Mouse (Mus musculus) urinary bladder, adult 18-20 months (tissue): ENCODE results near the gene Abhd10.

Source experiments
- DNase-seq, 2 experiments: peaks; one replicate each; pipeline ENCODE4 v3.0.0; 2022; ENCODE audit warnings: low spot score in 2 of 2, mixed read lengths in 2 of 2

Gene Abhd10

DNA sequence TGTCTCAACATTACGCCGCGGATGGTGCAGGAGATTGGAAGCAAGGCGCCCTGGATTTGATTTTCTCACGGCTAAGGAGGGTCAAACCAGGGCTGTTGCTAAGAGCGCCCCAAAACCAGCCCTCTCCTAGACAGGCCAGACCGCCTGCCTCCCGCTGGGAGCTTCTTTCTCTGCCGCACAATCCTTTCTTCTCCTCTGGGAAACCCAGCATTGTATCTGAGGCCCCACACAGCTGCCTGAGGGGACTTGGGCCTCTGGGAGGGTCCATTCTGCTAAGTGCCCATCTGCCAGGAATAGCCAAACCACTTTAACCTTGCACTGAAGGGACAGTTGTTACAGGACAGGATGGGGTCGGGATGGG, 18.0 kb downstream of the Abhd10 start:
- DNase-seq = no peak

DNA sequence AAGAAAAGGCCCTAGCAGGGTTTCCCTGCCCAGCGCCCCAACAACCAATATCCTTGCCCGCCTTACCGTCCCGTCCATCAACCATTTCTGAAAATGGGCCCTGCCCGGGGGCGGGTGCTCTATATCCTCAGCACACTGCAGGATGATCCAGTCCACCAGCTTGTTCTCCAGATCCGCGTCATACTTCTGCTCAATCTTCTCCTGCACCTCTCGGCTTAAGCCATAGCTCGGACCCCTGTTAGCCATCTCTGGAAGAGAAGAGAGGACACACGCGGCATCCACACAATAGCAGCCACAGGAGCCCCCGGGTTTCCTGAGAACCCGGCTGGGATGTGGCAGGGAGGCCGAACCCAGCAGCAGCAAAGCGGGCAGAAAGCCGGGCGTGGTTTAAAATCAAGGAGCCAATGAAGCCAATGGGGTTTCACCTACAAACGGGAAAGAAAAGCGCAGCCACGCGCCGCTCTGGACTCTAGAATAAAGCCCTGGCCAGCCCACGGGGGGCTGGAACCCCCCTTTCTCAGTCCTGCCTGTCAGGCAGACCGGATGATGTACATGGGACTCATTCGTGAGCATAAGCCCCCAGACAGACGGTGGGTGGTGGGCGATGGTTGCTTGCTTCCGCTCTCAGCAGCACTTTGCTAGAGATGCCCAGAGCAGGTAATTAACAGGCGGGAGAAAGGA, 18.6 kb downstream of the Abhd10 start, which contains the start of gene Tagln3:
Gene Tagln3, minus strand, starts transcription at position 548 of the 681 bp plus-strand sequence.
- DNase-seq = no peak

DNA sequence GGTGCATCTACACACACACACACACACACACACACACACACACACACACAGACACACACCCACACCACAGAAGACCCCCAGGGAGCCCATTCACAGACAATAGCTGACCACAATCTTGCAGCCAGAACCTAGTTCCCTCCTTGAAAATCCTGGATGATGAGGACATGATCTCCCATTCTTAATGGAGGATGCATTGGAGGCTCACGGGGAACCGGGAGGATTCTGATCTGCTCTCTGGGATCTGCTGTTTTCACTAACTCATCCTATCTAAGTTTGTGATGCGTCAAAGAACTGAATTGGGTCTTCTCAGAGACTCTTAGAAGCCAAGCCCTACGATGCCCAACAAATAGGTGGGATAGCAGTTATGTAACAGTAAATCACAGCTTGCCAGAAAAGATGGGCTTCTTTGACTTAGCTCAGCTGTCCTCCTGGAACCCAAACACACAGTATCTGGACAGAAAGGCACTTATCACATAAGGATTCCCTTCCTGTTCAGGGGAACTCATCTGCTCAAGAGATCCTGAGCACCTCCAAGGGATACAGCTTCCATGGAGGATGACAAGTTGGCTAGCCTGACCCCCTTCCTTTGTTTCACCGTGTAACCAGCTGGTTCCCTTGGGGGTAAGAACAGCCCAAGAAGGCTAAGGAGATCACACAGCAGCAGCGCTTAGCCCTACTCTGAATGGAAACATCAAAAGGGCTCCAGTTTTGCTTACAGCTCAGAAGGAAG, 19.4 kb downstream of the Abhd10 start:
- DNase-seq = no peak

DNA sequence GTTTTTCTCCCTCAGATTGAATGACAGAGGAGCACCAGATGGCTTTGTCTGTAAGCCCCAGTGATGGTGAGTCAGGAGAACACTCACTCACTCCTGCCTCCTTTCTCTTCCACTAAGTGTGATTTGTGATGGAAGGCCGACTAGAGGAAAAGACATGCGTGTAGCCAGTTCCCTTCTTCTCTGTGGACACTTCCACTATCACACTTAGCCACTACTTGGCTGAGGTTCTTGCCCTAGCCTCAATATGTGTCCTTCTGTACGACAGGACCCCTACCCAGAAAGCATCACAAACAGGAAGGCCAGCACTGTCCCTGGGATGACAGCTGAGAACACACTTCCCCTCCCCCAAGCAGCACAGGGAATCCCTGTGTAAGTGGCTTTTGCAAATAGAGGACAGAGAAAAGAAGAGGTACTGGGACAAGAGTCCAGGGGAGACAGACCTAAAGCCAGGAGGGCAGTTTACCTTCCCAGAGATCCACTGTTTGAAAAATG, 20.2 kb downstream of the Abhd10 start:
- no peak for DNase-seq

DNA sequence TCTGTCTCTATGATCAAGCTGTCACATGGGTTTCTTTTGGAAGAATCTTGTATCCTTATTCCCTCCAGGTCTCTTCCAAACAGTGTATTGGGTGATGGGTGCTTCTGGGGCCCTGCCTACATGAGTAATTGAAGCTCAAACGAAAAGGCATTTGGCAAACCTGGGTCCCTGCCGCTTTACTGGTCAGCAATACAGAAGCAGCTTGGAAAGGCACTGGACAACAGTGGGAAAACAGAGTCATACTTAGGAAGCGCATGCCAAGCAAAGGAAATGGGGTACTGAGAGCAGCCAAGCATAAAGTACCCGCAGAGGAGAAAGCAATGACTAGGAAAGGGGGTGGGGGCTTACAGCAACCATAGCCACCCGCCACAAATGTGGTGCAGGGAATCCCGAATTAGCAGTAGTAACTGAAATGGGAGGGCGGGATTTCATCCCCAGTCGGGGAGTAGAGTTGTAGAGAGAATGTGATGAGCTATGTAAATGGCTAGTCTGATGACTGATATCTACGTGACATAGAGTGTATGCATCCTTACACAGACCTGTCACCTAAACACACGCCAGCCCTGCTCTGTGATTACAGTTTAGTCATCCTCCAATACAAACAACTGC, 22.6 kb downstream of the Abhd10 start:
- DNase-seq = no peak

DNA sequence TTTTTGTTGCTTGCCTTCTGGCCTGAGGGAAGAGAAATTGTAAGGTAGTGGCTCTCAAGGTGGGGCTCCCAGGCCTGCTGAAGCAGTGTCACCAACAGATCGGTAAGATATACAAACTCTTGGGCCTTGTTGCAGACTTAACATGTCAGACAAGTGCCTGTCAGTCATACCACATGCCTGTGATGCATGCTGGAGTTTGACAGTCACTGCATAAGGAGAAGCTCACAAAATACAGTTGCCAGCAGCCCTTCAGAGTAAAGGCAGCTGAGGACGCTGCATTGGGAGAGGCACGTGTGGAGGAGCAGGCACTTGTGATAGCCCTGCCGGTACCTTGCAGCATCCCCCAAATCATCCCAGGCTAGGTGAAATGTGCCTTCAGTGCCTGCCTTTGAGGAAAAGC, 24.5 kb downstream of the Abhd10 start:
- DNase-seq = no peak

DNA sequence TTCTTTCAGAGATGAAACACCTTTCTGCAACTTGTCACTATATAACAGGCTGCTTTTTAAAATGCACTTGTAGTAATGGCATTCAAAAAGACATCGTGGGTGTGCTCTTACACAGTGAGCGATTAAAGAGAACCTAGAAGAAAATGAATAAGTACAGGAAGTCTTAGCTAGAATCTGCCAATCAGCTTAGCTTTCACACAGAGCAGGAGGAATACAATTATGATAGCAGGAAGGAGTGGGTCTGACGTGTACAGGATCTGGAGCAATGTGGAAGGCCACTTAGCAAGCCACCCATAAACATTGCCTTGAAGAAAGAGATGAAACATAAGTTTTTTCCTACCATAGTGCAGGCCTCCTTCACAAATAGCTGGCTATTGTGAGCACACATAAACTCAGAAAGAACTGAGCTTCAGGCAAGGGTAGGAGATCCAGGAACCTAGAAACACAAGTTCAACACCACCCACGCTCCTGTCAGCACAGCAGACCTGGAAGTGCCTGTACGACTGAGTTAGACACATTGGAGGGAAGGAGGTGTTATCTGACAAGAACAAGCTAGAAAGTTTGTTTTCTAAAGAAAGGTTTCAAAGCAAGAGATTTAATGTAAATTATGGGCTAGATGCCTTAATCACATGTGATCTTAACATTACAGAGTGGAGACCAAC, 28.1 kb downstream of the Abhd10 start:
- DNase-seq = no peak

DNA sequence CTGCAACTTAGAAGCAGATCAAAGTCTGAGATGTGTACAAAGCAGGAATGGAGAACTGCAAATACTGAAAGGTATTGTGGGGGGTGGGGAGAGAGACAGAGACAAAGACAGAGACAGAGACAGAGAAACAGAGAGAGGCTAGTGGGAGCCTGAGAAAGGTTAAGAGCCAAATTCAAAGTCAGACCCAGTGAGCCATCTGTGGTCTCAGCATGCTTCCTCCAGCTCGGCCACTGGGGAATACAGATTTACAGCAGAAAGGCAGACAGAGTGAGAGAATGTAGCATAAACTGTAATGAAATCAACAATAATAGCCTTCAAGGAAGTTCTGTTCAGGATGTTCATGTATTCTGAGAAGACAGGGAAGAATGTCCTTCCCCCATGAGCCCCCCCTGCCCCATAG, 28.9 kb downstream of the Abhd10 start:
- DNase-seq = no peak

DNA sequence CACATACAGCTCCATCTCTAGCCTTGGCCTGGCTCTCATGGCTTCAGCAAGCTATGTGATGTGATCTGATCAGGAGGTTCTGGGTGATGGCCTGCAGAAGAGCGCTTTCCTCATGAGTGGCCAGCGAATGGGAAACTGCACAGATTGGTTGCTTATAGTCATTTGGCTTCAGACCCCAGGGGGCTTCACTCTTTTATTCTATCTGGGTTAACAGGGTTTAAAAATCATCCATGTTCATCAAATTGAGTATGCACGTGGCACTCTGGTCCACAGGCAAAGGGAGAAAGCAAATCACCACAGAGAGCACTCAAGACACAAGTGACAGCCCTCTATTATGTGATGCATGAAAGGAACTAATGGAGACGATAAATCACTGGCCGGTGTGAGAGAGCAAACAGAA, 29.5 kb downstream of the Abhd10 start:
- DNase-seq = no peak

DNA sequence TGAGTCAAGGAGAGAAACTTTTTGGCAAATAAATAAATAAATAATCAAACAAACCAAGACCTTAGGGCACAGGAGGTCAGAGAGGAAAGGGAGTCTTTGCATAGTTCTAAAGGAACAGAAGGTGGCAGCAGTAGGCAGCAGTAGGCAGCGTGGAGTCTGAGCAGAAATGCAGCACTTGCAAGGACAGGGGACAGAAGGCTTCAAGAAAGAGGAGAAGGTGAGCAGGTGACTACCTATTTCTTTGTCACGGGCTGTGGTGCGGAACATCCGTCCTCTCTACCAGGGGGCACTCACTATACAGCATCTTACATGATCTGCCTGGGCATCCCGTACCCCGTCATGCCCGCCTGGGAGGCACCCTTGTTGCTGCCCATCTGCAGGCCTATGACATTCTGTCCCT, 31.5 kb downstream of the Abhd10 start:
- DNase-seq = no peak

DNA sequence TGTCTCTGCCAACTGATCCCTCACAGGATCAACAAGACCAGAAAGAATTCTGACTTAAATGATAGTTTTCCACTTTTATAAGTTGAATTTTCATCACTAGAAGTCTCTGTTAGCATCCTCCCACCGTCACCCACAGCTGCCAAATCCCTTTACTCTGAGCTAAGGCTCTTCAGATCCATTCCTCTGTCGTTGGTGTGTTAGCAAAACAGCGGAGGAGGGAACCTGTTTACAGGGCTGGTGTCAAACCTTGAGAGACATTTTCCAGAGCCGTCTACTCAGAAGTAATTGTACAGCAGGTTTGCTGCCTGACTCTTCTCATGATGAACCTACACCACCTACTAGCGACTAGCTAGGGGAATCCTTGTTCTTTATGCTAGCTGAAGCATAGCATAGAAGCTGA, 43.5 kb downstream of the Abhd10 start:
- no peak for DNase-seq

DNA sequence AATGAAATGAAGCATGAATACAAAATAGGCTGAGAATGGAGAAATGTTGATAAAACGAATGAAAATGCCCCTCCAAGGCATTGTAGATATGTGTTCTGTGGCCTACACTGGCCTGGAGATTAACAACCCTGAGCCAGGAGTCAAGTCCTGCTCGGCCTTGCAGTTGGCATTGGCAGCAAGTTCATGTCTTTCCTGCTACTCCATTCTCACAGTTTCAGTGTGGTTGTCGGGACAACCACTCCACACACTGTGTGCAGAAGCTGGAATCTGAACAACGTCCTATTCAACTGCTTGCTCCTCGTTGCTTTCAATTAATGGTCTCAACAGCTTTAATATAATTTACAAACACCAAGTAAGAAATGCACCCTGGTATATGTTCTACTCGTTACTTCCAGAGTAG, 44.8 kb downstream of the Abhd10 start:
- DNase-seq = no peak

DNA sequence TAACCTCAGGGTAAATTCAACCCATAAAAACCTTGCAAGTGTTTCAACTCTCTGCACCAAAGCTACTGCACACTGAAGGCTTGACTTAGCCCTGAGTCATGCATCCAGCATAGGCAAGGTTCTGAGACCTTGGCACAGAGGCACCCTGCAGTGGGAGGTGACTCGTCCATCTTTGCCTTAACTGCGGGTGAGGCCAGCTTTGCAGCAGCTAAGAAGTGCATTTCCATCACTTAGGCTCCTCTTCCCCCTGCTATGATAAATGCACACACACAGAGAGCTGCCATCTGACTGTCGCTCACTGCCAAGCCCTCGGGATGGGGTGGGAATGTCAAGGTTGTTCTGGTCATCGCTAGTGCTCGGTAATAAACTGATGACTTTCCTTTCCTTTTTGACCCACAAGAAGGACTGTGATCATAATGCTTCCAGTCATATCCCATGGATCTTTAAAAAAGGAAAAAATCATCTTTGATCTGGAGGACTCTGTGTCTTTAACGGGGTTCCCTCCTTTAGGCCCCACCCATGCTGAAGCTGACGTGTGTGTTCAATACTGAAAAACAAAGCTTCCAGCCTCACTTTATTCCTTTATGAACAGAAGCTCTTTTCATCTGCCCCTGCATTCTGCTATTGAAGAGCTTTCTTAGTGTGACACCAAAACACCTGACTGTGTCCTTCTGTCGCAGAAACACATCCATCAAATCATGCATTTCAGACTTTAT, 47.2 kb downstream of the Abhd10 start:
- DNase-seq = no peak

DNA sequence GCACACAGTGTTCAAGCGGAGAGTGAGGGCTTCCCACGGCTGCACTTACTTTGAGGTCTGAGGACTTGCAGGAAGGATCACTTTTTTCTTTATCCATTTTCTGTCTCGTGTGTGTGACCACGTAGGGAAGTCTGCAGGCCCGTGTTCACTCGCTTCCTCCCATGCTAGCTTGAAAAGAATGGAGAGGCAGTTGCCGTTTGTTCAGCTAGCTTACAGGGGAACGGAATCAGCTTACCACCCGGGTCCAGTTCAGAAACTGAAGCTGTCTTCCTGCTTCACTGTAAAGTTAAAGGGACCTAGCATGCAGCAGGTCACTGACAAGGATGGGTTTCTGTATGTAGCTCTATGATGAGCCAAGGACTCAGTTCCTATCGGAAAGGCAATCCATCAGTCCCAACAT, 49.2 kb downstream of the Abhd10 start, which contains the start of gene Tmprss7:
Gene Tmprss7, minus strand, starts transcription at position 101 of the 400 bp plus-strand sequence.
- no peak for DNase-seq

DNA sequence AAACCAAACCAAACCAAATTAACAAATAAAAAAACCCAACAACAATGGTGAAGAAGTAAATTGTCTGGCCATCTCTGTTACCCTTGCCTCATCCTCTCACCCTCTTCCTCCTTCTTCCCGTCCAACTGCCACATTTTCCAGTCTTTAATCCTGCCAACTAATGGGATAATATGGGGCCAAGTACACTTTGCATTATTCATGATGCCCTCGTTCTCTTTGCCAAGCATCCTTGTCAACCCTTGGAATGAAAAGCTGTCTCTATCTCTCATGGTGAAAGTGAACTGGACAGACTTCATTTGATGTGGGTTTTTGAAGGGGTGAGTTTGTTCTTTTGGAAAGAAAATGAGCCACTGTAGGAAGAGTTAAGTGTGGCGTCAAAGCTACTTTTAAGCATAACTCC, 49.9 kb downstream of the Abhd10 start:
- no peak for DNase-seq

DNA sequence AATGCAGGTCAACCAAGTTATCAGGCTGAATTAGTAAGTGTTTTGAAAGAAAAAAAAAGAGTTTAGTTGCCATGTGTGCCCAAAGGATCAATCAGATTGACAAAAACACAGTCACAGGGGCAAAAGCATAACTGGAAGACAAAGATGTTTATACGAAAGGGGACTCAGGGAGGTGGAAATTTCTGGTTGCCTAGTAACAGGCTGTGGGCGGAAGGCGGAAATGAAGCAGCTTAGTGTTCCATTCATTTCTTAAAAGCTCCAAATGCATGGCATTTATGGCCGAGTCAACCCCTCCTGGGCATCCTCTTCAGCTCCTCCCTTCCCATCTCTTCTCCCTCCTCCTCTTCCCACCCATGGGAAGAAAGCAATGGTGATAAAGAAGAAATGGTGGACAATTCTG, 52.6 kb downstream of the Abhd10 start:
- DNase-seq = no peak

DNA sequence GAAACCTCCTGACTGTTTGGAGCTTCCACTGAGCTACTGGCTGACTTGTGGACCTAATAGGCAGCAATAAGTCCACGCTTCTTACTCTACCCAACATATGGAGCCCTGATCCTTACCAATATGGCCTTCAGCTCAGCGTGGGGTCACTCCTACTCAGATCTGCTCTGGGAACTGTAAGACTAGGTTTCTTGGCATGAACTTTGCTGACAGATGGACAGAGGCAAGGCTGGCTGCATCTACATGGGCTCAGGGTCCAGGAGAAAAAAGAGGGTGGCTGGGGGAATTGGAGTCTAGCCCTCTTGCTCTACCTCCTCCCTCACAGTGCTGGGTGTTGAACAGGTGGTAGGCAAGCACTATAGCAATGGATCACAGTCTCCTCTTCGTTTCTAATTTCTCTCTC, 55.9 kb downstream of the Abhd10 start:
- DNase-seq = no peak

DNA sequence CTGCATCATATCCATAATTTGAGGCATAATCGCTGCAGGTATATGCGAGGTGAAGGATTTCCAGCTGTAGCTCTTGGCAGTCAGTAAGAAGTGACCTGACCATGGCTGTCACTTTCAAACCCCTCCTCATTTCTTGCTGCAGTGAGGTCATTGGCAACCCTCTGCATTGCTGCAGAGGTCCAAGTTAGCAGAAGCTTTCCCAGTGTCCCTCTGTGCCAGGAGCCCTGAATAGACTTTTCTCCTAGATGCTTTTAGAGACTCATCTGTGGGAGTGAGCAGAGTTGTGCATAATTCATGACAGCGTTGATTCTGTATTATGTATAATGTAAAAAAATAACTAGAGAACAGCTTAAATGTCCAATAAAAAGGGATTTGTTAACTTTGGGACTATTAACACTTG, 57.5 kb downstream of the Abhd10 start:
- no peak for DNase-seq

DNA sequence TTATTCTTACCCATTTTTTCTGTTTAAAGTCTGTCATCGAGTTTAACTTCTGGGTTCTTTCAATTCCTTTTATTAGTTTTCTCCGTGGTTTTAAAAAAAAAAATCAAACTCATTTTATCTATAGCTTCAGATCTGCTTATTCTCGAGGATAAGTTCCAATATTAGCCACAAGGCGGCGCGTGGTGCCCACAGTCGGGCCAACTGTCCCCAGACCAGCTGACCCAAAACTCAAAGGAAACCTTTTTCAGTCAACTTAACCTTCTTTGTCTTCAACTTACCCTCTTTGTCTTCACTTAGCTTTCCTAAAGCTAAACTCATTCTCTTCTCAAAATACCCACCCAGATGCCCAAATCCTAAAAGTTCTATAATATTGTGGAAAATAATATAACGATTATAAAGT, 57.9 kb downstream of the Abhd10 start:
- DNase-seq = peak; percentile 17 to 48
